In the genomic region with DNA sequence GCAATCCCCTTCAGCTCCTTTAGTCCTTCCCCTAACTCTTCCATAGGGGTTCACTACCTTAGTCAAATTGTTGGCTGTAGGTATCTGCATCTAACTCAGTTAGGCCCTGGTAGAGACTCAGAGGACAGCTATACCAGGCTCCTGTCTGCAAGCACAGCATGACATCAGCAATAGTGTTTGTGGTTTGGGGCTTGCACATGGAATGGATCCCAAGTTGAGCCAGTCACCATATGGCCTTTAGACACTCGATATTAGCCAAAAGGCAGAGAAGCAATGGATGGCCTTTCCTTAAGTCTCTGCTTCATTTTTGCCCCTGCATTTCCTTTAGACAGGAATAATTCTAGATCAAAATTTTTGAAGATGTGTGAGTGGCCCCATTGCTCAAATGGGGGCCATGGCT, we compare ENCODE assay signal across 20 mouse cellular contexts.
DNase-seq lines count a peak whose midpoint lies in the region; ATAC-seq lines count a peak whose summit lies in the region.
"Had no signal": no experiment of that assay in that cellular context is flagged by ENCODE, and none has a peak within 500 bp of the region (broad histone marks: within the 10 kb centered on the region; RNA-seq: fewer than 3 reads in every experiment).

No protein-coding gene starts in this region.

- DNase-seq in cerebellum, adult 18-20 months: peak; percentile 28 to 31
- no peak for DNase-seq in cerebellum, postnatal 10 days
- DNase-seq in cerebellum, adult 8-10 months: peak; percentile 15
- DNase-seq in cerebellum, postnatal 25 days: peak; percentile 19 to 26
- no peak for DNase-seq in layer of hippocampus, adult 9-11 months
- DNase-seq: adrenal gland, adult 8-10 months; adrenal gland, postnatal 25 days; forebrain, postnatal 0 days; gastrocnemius, adult 2 months; gastrocnemius, postnatal 25 days; heart, adult 18-20 months; heart, postnatal 10 days; heart, postnatal 36 days; kidney, adult 11 months; kidney, adult 8-10 months had no signal

- no peak for ATAC-seq in CD4-positive, CD25-positive, alpha-beta regulatory T cell, adult 4 months
- ATAC-seq: activated CD4-positive, CD25-positive, alpha-beta regulatory T cell, adult 4 months; forebrain, embryonic 14.5 days; forebrain, postnatal 0 days; hindbrain, embryonic 16.5 days; intestine, embryonic 15.5 days had no signal

Comparison
In these comparisons a context has a peak if more than half of its experiments do, and no peak if none do; other contexts are left out.
1. DNase-seq: peak in cerebellum, adult 18-20 months (2 of 2), cerebellum, adult 8-10 months (single experiment) and cerebellum, postnatal 25 days (2 of 2); none in cerebellum, postnatal 10 days (0 of 2) and layer of hippocampus, adult 9-11 months (single experiment).